Mouse (Mus musculus) adrenal gland, adult 2 months (tissue): Measurements from ENCODE around the gene Gm47429. TPM values are rescaled to one million over a fixed set of nuclear protein-coding genes. Genes with fewer than 3 reads are reported as not detected.
A peak's percentile ranks its signal among the peaks of the same experiment; 100 is the strongest.
"Not testable (repeated sequence)": the region's sequence is repeated elsewhere in the genome, so short reads cannot be mapped to it uniquely, and the experiment has no call there.

Source experiments
- DNase-seq: peaks from one replicate; pipeline ENCODE4 v3.0.0; 2021
- long read RNA-seq: library from polyadenylated mRNA; stranded (forward); transcript quantifications from one replicate; pipeline ENCODE4 v2.0.0, GENCODE M21; 2021
- polyA plus RNA-seq: library from polyadenylated mRNA; depleted of rRNA; stranded (reverse); fragments of >200 nt; gene quantifications from 2 replicates; pipeline ENCODE4 v1.2.3, GENCODE M21; 2012; rRNA removed
- total RNA-seq, 2 experiments: library from RNA; stranded (reverse); gene quantifications; 2 replicates each; pipeline ENCODE4 v1.2.3; 2021

Gene Gm47429
- total RNA-seq (not detected), polyA plus RNA-seq (not detected in 2 replicates)
- long read RNA-seq: 0 reads

DNA sequence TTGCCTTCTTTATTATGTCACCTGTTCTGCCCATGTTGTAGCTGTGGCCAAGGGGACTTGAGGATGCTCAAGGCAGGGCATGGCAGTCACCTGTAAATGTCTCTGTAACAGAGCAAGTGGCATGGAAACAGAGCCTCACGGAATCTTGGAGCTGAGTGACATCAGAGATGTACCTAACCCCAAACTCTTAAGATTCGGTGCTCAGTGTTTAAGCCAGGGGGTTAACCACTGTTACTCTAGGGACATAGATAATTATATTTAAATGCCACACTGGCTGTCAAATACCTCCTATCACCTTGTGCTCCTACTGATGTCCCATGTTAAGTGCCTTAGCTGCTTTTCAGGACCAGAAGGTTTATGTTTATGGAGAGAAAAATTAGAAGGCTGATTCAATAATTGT is at the start of gene Gm47429:
TSS of gene Gm47429 (minus strand) at position 101 of the 400 bp plus-strand sequence.
- DNase-seq: no peak

DNA sequence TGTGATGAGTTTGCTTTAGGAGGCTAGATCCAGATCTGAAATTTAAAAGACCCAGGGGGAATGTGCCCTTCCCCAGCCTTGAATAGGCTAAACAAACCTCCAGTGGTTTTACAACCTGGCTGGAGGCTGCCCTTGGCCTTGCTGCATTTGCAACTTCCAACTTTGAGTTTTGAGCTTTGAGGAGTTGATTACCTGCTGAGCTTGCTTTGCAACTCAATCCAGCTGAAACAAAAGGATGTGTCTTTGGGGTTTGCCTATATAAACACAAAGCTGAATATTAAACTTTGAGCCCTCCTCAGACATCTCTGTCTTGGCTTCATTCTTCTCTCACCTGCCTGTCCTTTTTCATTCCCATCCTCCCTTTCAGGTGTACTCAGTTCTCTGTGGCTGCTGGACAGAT is 44.8 kb upstream of the Gm47429 start:
- not testable (repeated sequence) for DNase-seq

DNA sequence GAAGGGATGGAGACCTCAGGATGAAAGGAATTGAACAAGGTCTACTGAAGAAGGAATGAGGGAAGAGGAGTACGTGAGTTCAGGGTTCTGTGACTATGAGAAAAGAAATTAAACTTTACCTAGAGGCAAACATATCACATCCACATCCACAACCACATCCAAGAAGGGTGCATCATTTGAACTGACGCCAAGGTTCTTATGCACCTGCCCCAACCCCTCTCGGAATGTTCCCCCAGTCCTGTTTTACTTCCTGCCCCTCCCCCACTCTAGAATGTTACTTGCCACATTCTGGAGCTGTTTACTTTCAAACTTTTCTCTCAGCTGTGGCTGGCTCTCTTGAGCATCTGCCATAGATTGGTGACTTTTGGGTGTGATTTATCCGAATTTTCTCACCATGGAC is 23.3 kb upstream of the Gm47429 start, which contains the start of gene Nutm2:
TSS of gene Nutm2 (plus strand) at position 301 of the 400 bp plus-strand sequence.
- DNase-seq: no peak

DNA sequence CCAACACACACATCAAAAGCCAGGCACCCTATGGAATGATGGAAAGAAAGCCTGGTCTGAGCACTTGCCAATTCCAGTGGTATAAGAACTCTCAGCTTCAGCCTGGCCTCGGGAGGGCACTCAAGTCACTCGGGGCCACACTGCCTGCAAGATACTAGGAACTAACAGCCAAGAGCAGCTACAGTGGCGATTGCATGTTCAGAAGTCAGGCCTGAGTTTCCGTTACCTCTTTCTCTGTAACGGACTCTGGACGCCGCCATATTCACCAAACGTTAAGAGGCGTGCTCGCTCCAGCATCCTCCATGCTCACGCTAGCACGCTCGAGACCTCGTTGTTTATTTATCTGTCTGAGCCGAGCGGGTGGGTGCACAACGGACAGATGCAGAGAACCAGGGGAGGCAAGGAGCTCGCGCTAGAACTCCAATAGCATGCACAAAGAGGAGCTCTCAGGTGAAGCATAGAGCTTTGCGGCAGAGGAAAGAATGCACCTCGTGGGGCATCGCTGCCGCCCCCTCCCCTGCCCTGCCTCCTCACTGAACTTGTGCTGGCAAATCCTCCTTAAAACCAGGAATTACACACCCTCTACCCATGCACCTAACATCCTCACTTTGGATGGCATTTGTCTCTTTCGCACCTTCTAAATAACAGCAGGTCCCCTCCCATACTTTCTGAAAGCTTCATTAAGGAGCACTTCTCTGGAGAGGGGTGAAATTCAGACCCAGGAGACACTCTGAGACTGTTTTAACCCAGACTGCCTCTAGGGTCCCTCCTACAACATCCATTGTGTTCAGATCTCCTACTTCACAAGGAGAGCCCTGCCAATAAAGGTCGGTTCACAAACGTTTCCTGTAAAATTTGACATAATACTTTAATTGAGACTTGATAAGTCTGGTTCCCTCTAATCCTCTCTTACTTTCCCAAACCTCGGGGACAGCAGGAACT is 21.2 kb upstream of the Gm47429 start:
- DNase-seq: peak; percentile 31

DNA sequence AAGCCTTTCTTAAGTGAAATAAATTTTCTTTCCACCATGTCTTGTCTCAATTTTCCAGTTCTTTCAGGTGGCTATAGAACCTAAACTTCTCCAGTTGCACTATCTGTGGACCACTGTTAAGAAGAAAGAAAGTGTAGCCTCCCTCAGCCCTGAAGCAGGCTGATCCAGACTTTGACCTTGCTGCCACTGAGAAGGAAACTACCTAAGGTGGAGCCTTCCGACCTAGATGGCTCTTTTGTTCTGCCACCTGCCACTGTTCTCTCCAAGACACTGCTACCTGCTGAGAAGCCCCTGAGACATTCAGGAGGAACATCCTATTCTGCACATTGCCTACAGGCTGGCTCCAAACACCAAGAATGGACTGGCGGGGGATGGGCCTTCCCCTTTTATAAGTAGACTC is 16.7 kb upstream of the Gm47429 start:
- DNase-seq: not testable (repeated sequence)

DNA sequence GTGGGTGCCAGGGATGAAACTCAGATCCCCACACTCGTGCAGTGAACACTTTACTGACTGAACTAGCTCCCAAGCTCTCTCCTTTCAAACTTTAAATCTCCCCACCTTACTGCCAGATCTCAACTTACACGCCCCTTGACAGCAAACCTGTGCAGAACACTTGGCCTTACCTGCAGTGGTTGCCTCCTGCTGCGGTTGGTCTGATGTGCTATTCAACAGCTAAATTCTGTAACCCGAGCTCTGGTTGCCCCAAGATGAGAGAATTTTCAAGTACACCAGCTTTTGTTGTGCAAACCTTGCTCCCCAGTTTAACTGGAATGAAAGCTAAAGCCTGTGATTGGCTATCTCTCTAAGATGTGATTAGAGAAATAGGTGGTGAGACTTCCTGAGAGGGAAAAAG is 9.7 kb upstream of the Gm47429 start:
- DNase-seq: no peak

DNA sequence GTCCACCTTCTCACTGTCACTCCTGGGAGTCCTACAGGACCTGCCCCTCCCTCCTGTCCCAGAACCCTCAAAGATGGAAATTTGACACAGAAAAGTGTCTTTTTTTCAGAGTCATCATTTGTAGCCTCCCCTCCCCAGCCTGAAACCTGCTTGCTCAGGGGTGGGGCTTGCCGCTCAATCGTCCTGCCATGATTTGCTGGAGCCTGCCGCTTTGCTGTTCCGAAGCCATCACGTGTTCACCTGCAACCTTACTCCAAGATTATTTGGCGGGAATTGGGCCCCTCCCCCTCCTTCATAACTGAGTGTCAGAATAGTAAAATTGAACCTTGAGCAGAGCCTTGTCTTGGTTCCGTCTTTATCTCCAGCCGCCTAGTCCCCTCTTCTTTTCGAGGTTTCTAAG is 8.6 kb upstream of the Gm47429 start:
- not testable (repeated sequence) for DNase-seq

DNA sequence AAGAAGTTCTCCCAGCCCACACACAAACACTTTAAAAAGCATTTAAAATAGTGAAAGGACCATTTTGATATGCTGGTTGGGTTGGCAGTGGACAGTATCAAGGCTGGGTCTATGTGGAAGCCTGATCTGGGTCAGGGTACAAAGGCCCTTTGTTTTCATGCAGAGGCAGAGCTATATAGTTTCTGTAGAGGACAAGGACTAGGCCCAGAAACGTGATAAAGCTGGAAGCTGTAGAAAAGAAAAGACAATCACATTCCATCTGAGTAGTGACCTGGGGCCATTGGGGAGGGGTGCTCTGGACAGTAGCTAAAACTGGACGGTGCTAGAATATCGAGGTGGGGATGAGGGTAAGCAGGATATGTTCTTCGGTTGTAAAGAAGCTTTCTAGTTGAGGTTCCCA is 1.5 kb upstream of the Gm47429 start:
- DNase-seq: no peak

DNA sequence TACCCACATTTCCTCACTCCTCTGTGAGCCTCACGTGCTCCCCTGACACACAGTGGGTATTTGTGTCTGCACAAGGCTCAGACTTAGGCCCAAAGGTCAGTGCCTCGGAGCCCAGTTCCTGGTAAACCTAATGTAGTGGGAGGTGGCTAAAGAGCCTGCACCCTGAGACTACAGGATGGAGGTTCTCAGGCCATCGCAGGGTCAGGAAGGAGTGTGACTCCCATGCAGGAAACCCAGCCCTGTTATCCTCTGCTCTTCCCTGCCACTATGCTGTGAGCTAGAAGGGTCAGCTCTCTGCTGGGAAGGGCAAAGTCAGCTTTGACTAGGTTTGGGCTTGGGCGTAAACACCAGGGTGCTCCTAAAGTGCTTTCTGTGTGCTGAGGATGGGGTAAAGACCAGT is 17.0 kb downstream of the Gm47429 start:
- DNase-seq: no peak

DNA sequence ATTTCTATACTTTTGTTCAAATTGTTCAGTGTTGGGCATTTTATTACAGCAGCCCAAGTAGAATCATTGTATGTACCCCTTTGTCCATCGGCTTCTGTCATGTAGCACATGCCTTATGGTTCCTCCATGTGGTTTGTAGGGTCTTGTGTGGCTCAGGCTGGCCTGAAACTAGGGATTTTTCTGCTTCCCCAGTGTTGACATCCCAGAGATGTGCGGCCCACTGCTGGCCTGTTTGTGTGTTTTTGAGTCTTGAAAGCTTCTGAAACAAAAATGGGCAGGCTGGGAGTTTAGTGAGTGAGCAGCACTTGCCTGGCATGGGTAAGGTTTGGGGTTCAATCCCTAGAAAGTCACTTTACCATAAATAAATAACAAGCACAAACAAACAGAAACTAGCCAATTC is 19.2 kb downstream of the Gm47429 start:
- no peak for DNase-seq

DNA sequence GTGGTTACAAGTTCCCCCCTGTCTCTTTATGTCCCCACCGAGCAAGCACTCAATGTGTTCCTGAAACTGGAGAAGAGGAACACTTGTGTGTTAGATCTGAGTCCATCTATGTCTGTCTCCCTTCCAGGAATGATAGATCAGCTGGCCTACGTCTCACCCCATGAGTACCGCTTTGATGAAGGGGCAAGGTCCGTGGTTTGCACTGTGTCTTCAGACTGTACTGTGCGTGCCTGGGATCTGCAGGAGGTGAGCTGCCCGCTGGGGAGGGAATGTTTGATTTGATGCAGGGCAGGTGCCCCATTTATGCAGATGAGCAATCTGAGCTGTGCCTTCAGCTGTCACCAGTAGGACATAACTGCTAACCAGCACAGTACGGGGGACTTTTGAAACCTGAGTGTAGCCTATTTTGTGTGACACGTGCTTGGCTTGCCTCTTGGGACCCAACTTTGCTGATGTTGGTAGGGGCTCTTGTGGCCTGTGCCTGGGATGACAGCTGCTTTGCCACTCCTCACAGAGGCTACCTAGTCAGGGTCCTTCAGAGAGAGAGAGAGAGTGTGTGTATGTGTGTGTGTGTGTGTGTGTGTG is 20.0 kb downstream of the Gm47429 start:
- no peak for DNase-seq

DNA sequence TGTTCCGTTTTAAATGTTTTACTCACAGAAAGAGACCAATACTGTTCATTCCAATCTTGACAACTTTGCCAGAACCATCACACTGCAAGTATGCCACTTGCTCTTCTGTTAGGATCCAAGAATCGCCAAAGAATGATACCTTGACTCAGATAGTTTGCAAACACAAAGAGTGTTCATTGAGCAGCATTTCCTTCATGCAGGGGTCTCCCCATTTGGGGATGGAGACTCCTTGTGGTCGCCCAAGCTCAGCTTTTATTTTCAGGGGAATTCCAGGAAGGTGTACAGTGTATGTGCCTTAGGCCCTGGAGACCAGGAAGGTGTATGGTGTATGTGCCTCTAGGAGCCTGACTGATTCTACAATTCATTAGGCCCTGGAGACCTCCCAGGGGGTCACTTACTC is 25.3 kb downstream of the Gm47429 start:
- no peak for DNase-seq

DNA sequence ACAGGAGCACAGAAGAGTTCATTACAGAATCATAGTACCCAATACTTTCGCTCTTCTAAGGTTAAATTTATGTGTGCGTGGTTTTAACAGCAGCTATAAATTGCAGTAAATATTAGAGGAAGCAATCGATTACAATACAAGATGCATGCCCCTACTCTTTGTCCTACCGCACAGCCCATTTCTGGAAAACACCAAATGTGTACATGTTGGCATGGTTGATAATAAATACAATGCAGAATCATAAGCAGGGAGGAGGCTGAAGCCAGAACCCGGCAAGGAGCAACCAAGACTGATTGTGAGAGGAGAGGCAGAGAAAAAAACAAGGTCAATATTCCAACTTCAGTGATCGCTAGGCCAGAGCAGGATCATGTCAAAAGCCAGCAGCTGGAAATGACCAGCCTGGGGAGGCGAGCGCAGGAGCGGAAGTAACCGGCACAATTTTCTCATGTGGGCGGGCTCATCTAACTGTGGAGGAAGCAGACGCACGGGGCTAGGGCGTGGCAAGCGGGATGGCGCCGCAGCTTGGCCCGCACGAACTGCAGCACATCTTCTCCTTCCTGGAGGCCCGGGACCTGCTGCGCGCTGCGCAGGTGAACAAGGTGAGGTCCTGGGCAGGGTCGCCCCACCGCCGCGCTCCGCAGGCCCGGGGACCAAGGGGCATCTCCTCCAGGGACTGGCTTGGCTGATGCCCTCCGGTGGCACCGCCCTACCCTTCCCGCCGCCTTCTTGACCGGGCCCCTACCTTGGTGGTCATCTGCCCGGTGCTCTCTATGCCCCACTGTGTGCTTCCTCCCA is 26.1 kb downstream of the Gm47429 start, which contains the start of gene Fbxw17:
TSS of gene Fbxw17 (plus strand) at position 476 of the 795 bp plus-strand sequence.
- peak; percentile 85 for DNase-seq

Other genes starting within 250 kb of the Gm47429 start
- gene Gm906, start 193.6 kb downstream of the Gm47429 start, total RNA-seq: not detected
- not detected in 2 replicates for gene Gm906, start 193.6 kb downstream of the Gm47429 start, polyA plus RNA-seq
- gene Fbxw17, start 26.0 kb downstream of the Gm47429 start, total RNA-seq: 10 to 100 TPM in 1 of 2 experiments, 1 to 10 TPM in 1; 8.9 to 16.6 TPM
- 21.9 and 23.1 TPM in 2 replicates for gene Fbxw17, start 26.0 kb downstream of the Gm47429 start, polyA plus RNA-seq
- not detected for gene Nutm2, start 23.4 kb upstream of the Gm47429 start, total RNA-seq
- not detected in 2 replicates for gene Nutm2, start 23.4 kb upstream of the Gm47429 start, polyA plus RNA-seq
- not detected for gene Gm904, start 199.3 kb upstream of the Gm47429 start, total RNA-seq
- not detected in 2 replicates for gene Gm904, start 199.3 kb upstream of the Gm47429 start, polyA plus RNA-seq